Mouse (Mus musculus) gastrocnemius, postnatal 14 days (tissue): Measurements from ENCODE around the gene Trmt10c. TPM values are rescaled to one million over a fixed set of nuclear protein-coding genes. Genes with fewer than 3 reads are reported as not detected.
A peak's percentile ranks its signal among the peaks of the same experiment; 100 is the strongest.
"Not testable (repeated sequence)": the region's sequence is repeated elsewhere in the genome, so short reads cannot be mapped to it uniquely, and the experiment has no call there.

Experiments used
- DNase-seq: peaks from one replicate; pipeline ENCODE4 v3.0.0; 2021; ENCODE audit warnings: mixed read lengths
- intact Hi-C: fragments of 180-260 bp; cut with DNase I; formaldehyde crosslinking; loops from one replicate; pipeline ENCODE4 v1.15.1; 2025; ENCODE audit warnings: low total_unique reads
- long read RNA-seq, 2 experiments: library from polyadenylated mRNA; stranded (forward); transcript quantifications; one replicate each; pipeline ENCODE4 v2.0.0; 2021
- total RNA-seq, 2 experiments: library from RNA; stranded (reverse); gene quantifications; 2 replicates each; pipeline ENCODE4 v1.2.3; 2021

Gene Trmt10c
- total RNA-seq, result 1 to 10 TPM; 8.8 to 9.4 TPM
- long read RNA-seq, experiment 1, transcript Trmt10c-201 (2 exons, 3,002 nt), result major isoform, 14 of 14 reads
- long read RNA-seq, experiment 1, partial matches to known transcripts, result 0 of 14 reads
- long read RNA-seq, experiment 1, other reads (novel, unspliced or antisense), result 0 of 14 reads
- long read RNA-seq, experiment 2, transcript Trmt10c-201 (2 exons, 3,002 nt), result major isoform, 28 of 28 reads
- long read RNA-seq, experiment 2, partial matches to known transcripts, result 0 of 28 reads
- long read RNA-seq, experiment 2, other reads (novel, unspliced or antisense), result 0 of 28 reads

GRCm38 (mm10) chr16:56037138-56038010 is at the start of gene Trmt10c:
Gene Trmt10c, minus strand, starts transcription at chr16:56037819.
- intact Hi-C loops, result no loop called here

DNA sequence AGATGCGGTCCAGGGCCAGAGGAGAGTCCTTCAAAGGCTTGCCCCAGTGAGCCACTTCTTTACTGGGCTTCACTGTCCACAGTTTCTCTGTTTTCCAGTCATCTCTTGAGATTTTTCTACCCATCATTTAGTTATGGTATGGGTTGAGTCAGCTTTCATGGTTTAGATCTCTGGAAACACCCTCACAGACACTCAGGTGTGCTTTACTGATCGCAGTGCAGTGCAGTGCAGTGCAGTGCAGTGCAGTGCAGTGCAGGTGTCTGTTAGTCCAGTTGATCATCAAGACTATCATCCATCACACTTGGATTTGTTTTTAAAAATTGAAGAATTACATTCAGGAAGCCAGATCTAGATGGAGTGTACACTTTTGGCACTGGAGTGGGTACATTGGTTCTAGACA is 48.7 kb upstream of the Trmt10c start:
- intact Hi-C loops, result no loop called here
- DNase-seq, result no peak

More at GRCm38 (mm10) chr16:56037138-56038010, at the start of gene Trmt10c:
- DNase-seq, result peak; percentile 94

DNA sequence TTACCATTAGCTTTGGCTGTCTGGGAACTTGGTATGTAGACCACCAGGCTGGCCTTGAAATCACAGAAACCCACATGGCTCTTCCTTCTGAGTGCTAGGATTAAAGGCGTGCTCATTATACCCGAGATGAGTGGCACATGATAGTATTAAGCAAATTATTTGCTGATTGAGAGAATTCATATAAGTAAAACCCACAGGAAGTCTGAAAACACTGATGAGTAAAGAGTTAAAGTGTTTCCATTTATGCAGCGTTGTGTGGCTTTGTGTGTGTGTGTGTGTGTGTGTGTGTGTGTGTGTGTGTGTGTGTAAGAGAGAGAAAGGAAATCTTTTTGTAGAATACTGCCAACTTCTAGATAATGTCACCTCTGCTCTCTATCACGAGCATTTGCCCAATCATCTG is 44.1 kb upstream of the Trmt10c start:
- DNase-seq, result no peak
- intact Hi-C loops, result no loop called here

GRCm38 (mm10) chr16:56079419-56079818 is 41.8 kb upstream of the Trmt10c start:
- DNase-seq, result no peak
- intact Hi-C loops, result no loop called here

DNA sequence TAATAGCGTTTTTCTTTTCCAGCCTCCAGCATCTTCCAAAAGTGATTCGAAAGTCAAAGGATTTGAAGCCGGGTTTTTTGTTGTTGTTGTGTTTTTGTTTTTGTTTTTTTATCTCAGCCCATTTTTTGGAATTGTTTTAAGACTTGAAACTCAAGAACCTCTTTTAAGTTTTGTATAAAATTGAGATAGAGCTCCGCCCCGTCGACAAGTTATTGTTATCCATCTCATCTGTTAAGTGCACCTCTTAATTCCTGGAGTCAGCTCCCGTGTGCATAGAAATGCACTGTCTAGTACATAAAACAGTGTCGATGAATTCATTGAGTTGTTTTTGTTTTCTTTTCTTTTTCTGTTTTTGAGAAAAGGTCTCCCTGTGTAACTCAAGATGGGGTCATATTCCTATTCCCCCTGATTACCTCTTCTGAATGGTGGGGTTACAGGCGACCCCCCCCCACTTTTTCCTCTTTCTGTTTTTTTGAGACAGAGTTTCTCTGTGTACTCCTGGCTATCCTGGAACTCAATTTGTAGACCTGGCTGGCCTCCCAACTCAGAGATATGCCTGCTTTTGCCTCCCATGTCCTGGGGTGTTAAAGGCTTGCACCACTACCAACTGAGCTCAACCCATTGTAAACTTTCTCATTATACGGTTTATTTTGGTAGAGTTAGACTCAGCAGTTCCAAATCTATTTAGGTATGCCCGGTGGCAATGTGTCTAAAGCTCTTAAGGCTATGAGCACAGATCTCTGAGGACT is 38.7 kb upstream of the Trmt10c start:
- intact Hi-C loops, result no loop called here
- DNase-seq, result peak; percentile 13

DNA sequence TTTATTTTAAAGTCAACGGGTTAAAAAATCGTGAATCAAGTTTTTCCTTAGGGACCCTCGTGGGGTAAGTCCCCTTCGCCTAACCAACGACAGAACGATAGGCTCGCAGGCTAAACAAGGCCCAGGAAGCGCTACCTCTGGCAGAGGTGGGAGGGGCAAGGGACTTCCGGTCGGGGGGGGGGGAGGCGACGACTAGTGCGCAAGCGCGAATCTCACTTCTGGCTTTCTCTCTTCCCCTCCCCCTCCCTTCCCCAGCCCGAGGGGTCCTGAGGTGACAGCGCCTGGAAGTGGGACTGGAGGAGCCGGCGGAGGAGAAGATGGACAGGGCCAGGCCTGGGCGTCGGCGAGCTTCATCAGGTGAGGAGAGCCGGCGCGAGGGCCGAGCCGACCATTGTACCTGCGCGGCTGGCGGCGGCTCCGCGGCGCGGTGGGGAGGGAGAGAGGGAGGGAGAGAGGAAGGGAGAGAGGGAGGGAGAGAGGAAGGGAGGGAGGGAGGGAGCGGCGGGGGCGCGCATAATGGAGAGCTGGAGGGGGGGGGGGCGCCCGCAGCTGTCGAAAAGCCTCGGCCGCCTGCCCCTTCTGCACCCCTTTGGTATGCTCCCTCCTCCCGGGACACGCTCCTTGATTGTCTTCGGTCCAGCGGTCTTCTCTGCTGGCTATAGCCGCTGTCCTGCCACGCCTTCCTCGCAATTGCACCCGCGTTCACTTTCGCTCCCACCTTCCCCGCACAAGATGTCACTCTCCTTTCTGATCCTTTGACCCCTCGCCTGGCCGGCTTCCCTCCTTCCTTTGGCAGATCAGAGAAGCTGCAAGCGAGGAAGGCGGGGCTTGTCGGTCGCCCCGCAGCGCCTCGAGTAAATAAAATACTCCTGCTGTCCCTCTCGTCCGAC is 37.8 kb upstream of the Trmt10c start:
- DNase-seq, result peak; percentile 89
- intact Hi-C loops, result no loop called here

- intact Hi-C loops, result no loop called here
- no peak for DNase-seq
These were observed 36.9 kb upstream of the Trmt10c start for GRCm38 (mm10) chr16:56074565-56074964.

DNA sequence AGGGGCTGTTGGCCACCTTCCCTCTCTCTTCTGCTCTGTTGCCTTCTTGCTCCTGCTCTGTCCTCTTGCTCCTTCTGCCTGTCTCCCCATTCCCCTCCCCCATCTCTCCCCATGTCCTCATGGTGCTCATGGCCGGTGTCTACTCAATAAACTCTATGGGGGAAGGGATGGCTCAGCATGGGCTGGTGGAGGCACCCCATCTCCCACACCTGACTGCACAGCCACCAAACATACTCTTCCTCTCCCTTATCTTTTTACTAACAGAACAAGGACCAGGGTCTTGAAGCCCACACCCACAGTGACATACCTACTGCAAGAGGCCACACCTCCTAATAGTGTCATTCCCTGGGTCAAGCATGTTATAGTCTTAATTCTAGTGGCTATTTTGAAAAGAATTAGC is 36.5 kb upstream of the Trmt10c start:
- DNase-seq, result no peak
- intact Hi-C loops, result no loop called here

- DNase-seq, intact Hi-C loops: not testable (repeated sequence)
These were observed 35.5 kb upstream of the Trmt10c start for GRCm38 (mm10) chr16:56073150-56073549.

- intact Hi-C loops, result no loop called here
- DNase-seq, result no peak
These were observed 34.9 kb upstream of the Trmt10c start for GRCm38 (mm10) chr16:56072533-56072932.

DNA sequence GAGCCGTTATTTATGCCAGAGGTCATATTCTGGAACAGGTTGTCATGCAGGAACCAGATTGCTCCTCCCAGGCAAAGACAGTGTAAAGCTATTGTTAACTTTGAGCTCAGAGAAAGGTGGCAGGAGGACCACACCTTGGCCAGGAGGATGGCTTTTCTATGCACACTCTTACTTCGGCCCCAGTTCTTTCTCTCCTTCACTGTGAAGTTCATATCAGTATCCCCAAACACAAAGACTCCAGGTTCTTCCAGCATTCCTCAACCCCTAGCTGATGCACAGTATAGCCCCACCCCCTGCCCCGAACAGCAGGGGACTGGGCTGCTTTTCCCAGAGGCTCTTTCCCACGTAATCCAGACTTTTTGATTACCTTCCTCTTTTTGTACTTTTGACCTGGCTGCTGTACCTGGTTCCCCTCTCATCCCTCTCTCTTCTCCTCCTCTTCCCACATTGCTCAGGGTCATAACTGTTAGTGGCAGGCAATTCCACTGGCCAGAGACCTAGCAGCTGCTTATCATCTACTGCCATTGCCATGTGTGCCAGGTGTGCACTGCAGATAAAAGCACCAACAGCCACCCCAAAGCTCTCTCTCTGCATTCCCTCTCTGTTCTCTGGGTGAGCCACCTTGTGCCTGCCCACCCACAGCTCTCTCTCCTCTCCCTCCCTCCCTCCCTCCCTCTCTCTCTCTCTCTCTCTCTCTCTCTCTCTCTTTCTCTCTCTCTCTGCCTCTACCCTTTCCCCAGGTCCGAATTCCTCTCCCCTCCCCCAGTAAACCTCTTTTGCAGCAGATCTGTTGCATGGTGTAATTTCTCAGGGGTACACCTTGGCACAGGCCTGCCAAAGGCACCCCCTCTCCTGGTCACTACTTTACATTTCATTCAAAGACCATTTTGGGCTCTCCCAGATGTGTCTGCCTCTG is 34.0 kb upstream of the Trmt10c start:
- no peak for DNase-seq
- intact Hi-C loops, result no loop called here

DNA sequence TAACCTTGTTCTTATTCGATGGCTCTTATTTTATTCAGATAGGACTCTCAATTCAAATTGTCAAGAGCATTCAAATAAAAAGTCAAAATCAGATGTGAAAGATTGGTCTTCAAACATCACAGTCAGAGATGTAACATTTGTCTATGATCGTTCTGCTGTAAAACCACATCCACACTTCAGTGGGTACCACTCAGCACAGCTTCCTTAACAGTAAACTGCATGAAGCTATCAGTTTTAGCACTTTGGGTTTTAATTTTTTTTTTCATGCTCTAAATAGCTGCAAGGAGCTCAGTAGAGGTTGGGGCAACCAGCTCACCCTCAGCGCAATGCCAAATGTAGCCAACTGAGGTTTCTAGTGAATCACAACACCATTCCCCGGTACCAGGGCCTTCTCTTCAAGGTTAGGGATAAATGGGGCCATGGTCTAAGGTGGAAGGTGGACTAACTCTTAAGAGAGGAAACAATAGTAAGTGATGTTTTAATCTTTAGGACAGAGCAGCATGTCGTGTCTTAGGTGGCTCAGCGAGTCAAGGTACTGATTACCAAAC is 31.0 kb upstream of the Trmt10c start:
- no peak for DNase-seq
- intact Hi-C loops, result no loop called here

DNA sequence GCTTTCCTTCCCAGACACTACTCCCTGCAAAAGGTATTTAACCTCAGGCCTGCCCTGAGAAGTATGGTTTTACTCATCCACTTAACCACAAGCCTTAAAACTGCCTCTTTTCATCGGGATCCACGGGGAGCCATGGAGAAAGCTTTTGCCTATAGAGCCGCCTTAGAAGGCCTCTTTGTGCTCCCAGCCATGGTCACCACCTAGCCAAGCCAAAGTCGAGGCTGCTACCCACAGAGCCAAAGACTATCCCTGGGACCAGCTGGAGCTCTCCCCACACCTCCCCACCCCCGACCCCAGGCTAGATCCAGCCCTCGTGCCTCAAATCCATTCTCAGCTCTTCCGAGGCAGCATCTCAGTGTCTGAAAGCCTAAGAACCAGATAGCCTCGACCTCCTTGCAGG is 28.5 kb upstream of the Trmt10c start:
- no peak for DNase-seq
- intact Hi-C loops, result loop anchor here (2.0 kb wide), 1 partner anchor 113 kb away; no protein-coding TSS in a partner anchor

DNA sequence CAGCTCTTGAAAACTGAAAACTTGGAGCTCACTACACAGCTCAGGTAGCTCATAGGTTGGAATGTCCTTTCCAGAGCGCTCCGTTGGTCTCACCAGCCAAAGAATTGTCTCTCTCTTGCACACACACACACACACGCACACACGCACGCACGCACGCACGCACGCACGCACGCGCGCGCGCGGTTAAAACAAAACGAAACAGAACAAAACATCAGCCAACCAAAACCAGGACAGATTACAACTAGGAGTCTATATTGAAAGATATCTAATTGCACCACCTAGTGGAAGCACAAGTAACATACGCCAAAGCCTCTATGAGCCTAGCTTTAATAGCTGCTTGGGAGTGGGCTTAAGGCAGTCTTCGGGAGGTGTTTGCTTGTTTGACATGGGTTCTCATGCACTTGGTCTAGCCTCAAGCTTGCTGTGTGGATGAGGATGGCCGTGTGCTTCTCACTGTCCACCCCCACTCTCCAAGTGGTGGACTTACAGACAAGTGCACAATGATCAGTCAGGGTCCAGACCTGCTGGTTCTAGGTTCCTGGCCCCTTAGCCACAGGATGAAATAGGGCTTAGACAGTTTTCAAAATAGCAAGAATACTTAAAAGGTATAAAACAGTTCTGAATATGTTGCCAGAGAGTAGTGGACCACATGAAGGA is 26.8 kb upstream of the Trmt10c start:
- intact Hi-C loops, result no loop called here
- peak; percentile 17 for DNase-seq

DNA sequence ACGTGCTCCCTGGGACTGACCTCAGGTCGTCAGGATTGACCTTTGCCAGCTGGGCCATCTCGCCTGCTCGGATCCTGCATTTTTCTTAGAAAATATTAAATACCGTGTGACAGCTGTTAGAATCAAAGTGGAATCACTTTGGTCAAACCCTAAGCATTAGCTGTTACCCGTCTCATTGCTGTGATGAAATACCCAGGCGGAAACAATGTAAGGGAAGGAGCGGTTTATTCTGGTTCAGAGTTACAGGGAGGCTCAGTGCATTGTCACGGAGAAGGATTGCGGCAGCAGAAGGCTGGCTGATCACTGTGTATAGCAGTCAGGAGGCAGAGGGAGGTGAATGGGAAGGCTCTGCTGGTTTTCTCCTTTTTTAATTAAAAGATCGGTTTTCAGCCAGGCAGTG is 25.4 kb upstream of the Trmt10c start:
- DNase-seq, result no peak
- intact Hi-C loops, result no loop called here

GRCm38 (mm10) chr16:56061995-56062594 is 24.5 kb upstream of the Trmt10c start:
- intact Hi-C loops, result no loop called here
- no peak for DNase-seq

GRCm38 (mm10) chr16:56058151-56058550 is 20.5 kb upstream of the Trmt10c start:
- DNase-seq, result no peak
- intact Hi-C loops, result no loop called here
